Mouse (Mus musculus) heart, embryonic 15.5 days (tissue): ENCODE measurements around the gene Rgs9. TPM values are rescaled to one million over a fixed set of nuclear protein-coding genes. Genes with fewer than 3 reads are reported as not detected.

ENCODE experiments used
- ATAC-seq: fragments of 200-750 bp; cut with Nextera tagmentation; replicated peaks from 2 replicates; pipeline ENCODE4 v1.8.0; 2017; ENCODE audit warnings: low read depth, moderate TSS enrichment; ENCODE audit not compliant: insufficient number of reproducible peaks, insufficient read depth, low FRiP score
- H3K27ac ChIP-seq: fragments of 300-500 bp; sonication (generic); 2 replicates; pipeline ENCODE4 v1.5.1; 2015; ENCODE audit warnings: mild to moderate bottlenecking, inconsistent platforms
- H3K27me3 ChIP-seq: fragments of 300-500 bp; sonication (generic); 2 replicates; pipeline ENCODE4 v1.6.1; 2015; ENCODE audit warnings: inconsistent platforms
- H3K36me3 ChIP-seq: fragments of 300-500 bp; sonication (generic); 2 replicates; pipeline ENCODE4 v1.6.1; 2015; ENCODE audit warnings: mild to moderate bottlenecking, inconsistent platforms
- H3K4me1 ChIP-seq: fragments of 300-500 bp; sonication (generic); replicated peaks from 2 replicates; pipeline ENCODE4 v1.6.1; 2015; ENCODE audit warnings: inconsistent platforms
- H3K4me2 ChIP-seq: fragments of 300-500 bp; sonication (generic); 2 replicates; pipeline ENCODE4 v1.6.1; 2015; ENCODE audit warnings: inconsistent platforms, mild to moderate bottlenecking, moderate library complexity
- H3K4me3 ChIP-seq: fragments of 300-500 bp; sonication (generic); 2 replicates; pipeline ENCODE4 v1.5.1; 2015; ENCODE audit warnings: mild to moderate bottlenecking, inconsistent platforms
- H3K9ac ChIP-seq: fragments of 300-500 bp; sonication (generic); 2 replicates; pipeline ENCODE4 v1.6.1; 2015; ENCODE audit warnings: mild to moderate bottlenecking, inconsistent platforms
- H3K9me3 ChIP-seq: fragments of 300-500 bp; sonication (generic); replicated peaks from 2 replicates; pipeline ENCODE4 v1.6.1; 2016; ENCODE audit warnings: inconsistent platforms
- WGBS: fragments of 180-500 bp; shearing (Covaris S2); methylation state at CpG from one replicate; pipeline ENCODE4 v1.1.7; 2015; ENCODE audit warnings: mixed read lengths; 5-methylcytosine and 5-hydroxymethylcytosine counted together
- polyA plus RNA-seq: library from polyadenylated mRNA; unstranded; fragments of >200 nt; fragmentation: Nextera tagmentation; extraction: Ambion mirVana; gene quantifications from 2 replicates; pipeline ENCODE4 v1.2.1, GENCODE M21; 2015

Gene Rgs9
- polyA plus RNA-seq, 1 experiment from 2014 or later = 0.59 TPM

DNA sequence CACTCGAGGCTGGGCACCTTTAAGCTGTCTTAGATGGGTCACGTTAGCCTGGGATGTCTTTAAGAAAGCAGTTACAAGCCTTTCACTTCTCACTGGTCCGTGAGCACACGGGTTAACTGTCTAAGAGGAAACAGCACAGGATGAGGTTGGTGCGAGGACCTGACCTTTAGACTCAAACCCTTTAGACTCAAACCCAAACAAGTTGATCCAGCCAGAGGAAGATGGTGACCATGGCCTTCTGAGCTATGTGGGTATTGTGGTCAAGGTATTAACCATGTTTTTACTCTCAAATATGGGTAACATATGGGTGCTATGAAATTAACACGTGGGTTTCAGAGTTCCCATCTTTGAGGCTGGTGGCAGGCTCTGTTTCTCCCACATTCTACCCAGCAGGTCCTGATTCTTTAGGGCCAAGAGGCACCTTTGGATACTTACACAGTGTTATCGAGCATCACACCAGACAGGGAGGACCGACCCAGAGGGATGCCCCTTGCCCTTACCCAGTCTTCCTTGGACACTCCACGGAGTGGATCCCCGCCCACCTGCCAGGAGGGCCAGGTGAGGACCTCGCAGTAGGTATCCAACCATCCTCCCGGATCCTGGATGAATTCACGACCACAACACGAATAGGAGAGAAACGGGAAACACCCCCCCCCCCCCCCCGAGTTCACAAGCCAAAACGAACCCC, 32.9 kb upstream of the Rgs9 start:
- ATAC-seq = peak; percentile 51; the same call in 1 of the 2 replicates
- Histone ChIP-seq H3K4me3 (peak overlapping the region; percentile 52), H3K4me1 (peaks cover 8% of the 10 kb centered on the region), H3K36me3 (no peaks in the 10 kb centered on the region), H3K4me2 (peak overlapping the region; percentile 70), H3K27me3 (no peaks in the 10 kb centered on the region), H3K9me3 (no peaks in the 10 kb centered on the region), H3K27ac (no peak overlapping the region), H3K9ac (no peak overlapping the region)
- WGBS = 32% methylated on average over 16 of the region's 17 CpGs

- Histone ChIP-seq H3K36me3 (no peaks in the 10 kb centered on the region), H3K4me2 (no peak overlapping the region), H3K27me3 (no peaks in the 10 kb centered on the region), H3K9me3 (no peaks in the 10 kb centered on the region), H3K27ac (no peak overlapping the region), H3K9ac (no peak overlapping the region), H3K4me3 (no peak overlapping the region), H3K4me1 (peaks cover 8% of the 10 kb centered on the region)
- WGBS = 52% methylated on average over 4 of the region's 4 CpGs
- no peak for ATAC-seq
Observed at GRCm38 (mm10) chr11:109329331-109329730, 31.4 kb upstream of the Rgs9 start.

DNA sequence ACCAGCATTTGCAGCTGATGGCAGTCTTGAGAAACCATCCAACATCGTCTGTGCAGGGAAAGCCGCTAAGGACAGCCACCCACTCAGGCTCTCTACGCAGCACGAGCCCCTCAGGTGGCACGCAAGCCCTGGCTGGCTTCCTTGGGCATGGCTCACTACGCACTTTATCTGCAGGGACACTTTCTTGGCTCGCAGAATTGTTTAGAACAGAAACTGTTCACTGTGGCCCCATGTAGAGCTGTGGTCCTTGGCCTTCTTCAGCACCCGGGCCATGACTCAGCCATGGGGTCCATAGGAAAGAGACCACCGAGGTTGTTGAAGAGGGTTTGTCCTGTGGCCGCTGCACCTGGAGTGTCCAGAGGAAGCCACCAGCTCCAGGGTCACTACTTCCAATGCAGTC, 30.0 kb upstream of the Rgs9 start:
- WGBS = 82% methylated on average over 10 of the region's 10 CpGs
- Histone ChIP-seq H3K4me3 (no peak overlapping the region), H3K9ac (no peak overlapping the region), H3K4me1 (peaks cover 8% of the 10 kb centered on the region), H3K9me3 (no peaks in the 10 kb centered on the region), H3K4me2 (no peak overlapping the region), H3K27ac (no peak overlapping the region), H3K36me3 (no peaks in the 10 kb centered on the region), H3K27me3 (no peaks in the 10 kb centered on the region)
- no peak for ATAC-seq

DNA sequence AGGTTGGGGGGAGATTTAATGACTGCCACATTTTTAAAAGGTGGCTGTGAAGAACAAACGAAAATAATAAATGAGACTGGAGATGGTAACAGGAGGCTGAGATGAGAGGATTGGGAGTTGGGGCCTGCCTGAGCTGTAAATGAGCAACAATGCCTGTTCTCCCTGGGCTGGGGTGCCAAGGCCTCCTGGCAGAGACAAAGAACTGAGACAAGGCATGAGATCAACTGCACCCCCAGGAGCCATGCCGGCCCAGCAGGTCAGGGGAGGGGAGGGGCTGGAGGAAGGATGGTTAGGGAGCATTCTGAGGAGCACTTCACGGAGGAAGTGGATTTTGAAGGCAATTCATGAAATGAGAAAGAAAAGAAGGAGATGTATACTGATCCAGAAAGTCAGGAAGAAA, 29.5 kb upstream of the Rgs9 start:
- H3K27ac ChIP-seq = no peak overlapping the region
- H3K9me3 ChIP-seq = no peaks in the 10 kb centered on the region
- H3K4me3 ChIP-seq = no peak overlapping the region
- ATAC-seq = no peak
- peaks cover 8% of the 10 kb centered on the region for H3K4me1 ChIP-seq
- 53% methylated on average over 3 of the region's 3 CpGs for WGBS
- H3K4me2 ChIP-seq = no peak overlapping the region
- H3K36me3 ChIP-seq = no peaks in the 10 kb centered on the region
- no peak overlapping the region for H3K9ac ChIP-seq
- no peaks in the 10 kb centered on the region for H3K27me3 ChIP-seq

GRCm38 (mm10) chr11:109326270-109326669, 28.3 kb upstream of the Rgs9 start:
- Histone ChIP-seq H3K9me3 (no peaks in the 10 kb centered on the region), H3K4me1 (peaks cover 3% of the 10 kb centered on the region; the same call in 1 of the 2 replicates), H3K9ac (no peak overlapping the region), H3K4me3 (no peak overlapping the region), H3K36me3 (no peaks in the 10 kb centered on the region), H3K27ac (no peak overlapping the region), H3K27me3 (no peaks in the 10 kb centered on the region), H3K4me2 (no peak overlapping the region)
- no peak for ATAC-seq
- WGBS = 63% methylated on average over 13 of the region's 13 CpGs

DNA sequence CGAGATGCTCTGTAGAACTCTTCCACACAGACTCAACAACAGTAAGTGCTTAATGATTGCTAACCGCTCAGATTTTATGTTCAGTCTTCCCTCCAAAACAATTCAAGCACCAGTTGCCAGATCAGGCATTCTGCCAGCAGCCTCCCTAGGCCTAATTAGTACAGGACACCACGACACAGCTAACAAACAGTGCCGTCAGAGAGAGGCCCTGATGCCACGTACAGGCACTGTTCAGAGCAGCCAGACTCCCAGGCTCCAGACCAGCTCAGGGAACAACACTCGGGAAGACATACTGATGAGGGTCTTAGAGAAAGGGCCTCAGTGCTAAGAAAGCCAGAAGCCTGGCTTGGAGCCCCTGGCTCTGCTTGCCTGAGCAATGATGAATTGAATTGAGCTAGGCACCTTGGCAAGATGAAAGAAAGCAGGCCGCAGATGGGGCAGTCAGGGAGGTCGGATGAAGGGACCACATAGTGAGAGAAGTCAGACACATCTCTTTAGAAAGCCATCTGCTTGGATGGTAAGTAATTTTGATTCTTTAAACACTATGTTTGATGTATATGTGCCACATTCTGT, 22.5 kb upstream of the Rgs9 start:
- H3K4me1 ChIP-seq = no peaks in the 10 kb centered on the region
- H3K27ac ChIP-seq = no peak overlapping the region
- peaks cover 9% of the 10 kb centered on the region for H3K27me3 ChIP-seq
- H3K36me3 ChIP-seq = no peaks in the 10 kb centered on the region
- H3K4me2 ChIP-seq = no peak overlapping the region
- no peak overlapping the region for H3K4me3 ChIP-seq
- H3K9me3 ChIP-seq = no peaks in the 10 kb centered on the region
- no peak overlapping the region for H3K9ac ChIP-seq
- 46% methylated on average over 8 of the region's 8 CpGs for WGBS
- ATAC-seq = no peak

DNA sequence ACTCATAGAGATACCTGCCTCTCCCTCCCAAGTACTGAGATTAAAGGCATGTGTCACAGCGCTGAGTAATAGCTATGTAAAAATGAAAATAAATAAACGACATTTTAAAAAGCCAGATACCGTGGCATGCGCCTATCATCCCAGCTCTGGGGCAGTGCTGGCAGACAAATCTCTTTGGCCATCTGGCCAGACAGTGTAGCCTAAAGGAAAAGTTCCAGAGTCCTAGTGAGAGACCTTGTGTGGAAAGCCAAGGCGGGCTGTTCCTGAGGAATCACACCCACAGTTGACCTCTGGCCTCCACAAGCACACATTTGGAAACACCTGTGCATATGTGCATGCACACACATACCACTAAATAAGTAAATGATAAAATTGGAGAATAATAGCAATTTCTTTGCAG, 22.0 kb upstream of the Rgs9 start:
- Histone ChIP-seq H3K36me3 (no peaks in the 10 kb centered on the region), H3K4me2 (no peak overlapping the region), H3K9ac (no peak overlapping the region), H3K9me3 (no peaks in the 10 kb centered on the region), H3K27me3 (peaks cover 9% of the 10 kb centered on the region), H3K27ac (no peak overlapping the region), H3K4me1 (no peaks in the 10 kb centered on the region), H3K4me3 (no peak overlapping the region)
- no peak for ATAC-seq
- WGBS = 78% methylated on average over 5 of the region's 5 CpGs

GRCm38 (mm10) chr11:109319471-109319870, 21.5 kb upstream of the Rgs9 start:
- Histone ChIP-seq H3K27ac (no peak overlapping the region), H3K4me1 (no peaks in the 10 kb centered on the region), H3K4me3 (no peak overlapping the region), H3K4me2 (no peak overlapping the region), H3K27me3 (peaks cover 9% of the 10 kb centered on the region), H3K9ac (no peak overlapping the region), H3K9me3 (no peaks in the 10 kb centered on the region), H3K36me3 (no peaks in the 10 kb centered on the region)
- ATAC-seq = no peak
- WGBS = 80% methylated on average over 4 of the region's 4 CpGs

GRCm38 (mm10) chr11:109316921-109317320, 19.0 kb upstream of the Rgs9 start:
- Histone ChIP-seq H3K36me3 (no peaks in the 10 kb centered on the region), H3K4me2 (no peak overlapping the region), H3K27ac (no peak overlapping the region), H3K4me1 (0 out of 2 replicates have a peak, but pooled peaks cover 4% of the 10 kb centered on the region), H3K9me3 (no peaks in the 10 kb centered on the region), H3K9ac (no peak overlapping the region), H3K27me3 (peaks cover 20% of the 10 kb centered on the region), H3K4me3 (no peak overlapping the region)
- no peak for ATAC-seq
- 42% methylated on average over 4 of the region's 4 CpGs for WGBS

DNA sequence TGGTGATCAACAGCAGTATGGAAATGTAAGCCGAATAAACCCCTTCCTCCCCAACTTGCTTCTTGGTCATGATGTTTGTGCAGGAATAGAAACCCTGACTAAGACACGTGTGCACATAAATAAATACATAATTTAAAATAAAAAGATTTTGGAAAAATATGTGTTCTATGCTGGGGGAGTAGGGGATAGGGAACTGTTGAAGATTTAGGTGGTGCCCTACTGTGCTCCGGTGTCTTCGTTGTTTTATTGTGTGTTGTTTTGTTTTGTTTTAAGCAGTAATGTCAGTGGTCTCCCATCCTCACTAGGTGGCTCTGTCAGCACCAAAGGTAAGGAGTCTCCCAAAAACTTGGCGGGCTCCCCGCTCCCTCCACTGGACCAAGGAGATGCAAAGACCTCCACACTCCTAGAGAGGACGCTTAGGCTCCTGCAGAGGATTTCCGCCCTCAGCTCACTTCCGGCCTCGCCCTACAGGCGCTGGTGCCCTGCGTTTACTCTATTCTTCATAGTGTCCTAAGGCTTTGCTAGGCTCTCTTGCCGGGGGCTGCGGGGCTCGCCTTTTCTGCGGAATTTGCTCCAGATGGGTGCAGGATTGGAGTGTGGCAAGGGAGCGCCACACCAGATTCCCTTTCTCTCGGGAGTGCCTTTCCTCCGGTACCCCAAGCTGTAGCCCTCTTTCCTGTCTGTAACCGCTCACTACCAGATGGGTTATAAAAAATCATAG, 14.1 kb upstream of the Rgs9 start:
- Histone ChIP-seq H3K27ac (no peak overlapping the region), H3K9ac (peak overlapping the region; percentile 73), H3K4me1 (0 out of 2 replicates have a peak, but pooled peaks cover 4% of the 10 kb centered on the region), H3K4me3 (peak overlapping the region; percentile 63), H3K27me3 (peaks cover 20% of the 10 kb centered on the region), H3K9me3 (no peaks in the 10 kb centered on the region), H3K36me3 (no peaks in the 10 kb centered on the region), H3K4me2 (peak overlapping the region; percentile 76)
- peak; percentile 86; the same call in 1 of the 2 replicates for ATAC-seq
- WGBS = 13% methylated on average over 20 of the region's 20 CpGs

GRCm38 (mm10) chr11:109305680-109306079, 7.8 kb upstream of the Rgs9 start:
- Histone ChIP-seq H3K9ac (no peak overlapping the region), H3K4me3 (no peak overlapping the region), H3K27me3 (no peaks in the 10 kb centered on the region), H3K9me3 (no peaks in the 10 kb centered on the region), H3K36me3 (no peaks in the 10 kb centered on the region), H3K4me2 (no peak overlapping the region), H3K4me1 (no peaks in the 10 kb centered on the region), H3K27ac (no peak overlapping the region)
- WGBS = 80% methylated on average over 5 of the region's 5 CpGs
- ATAC-seq = no peak
